Mouse (Mus musculus) kidney, embryonic 14.5 days (tissue): ENCODE measurements around the gene Dydc1. TPM values are rescaled to one million over a fixed set of nuclear protein-coding genes. Genes with fewer than 3 reads are reported as not detected.
"Not testable (repeated sequence)": the region's sequence is repeated elsewhere in the genome, so short reads cannot be mapped to it uniquely, and the experiment has no call there.

ENCODE experiments used
- ATAC-seq: fragments of 200-750 bp; cut with Nextera tagmentation; 2 replicates; pipeline ENCODE4 v1.8.0; 2017; ENCODE audit warnings: moderate number of reproducible peaks, mild to moderate bottlenecking, moderate TSS enrichment, moderate library complexity; ENCODE audit not compliant: low FRiP score, low TSS enrichment
- H3K27ac ChIP-seq: fragments of 300-500 bp; sonication (generic); 2 replicates; pipeline ENCODE4 v1.5.1; 2014; ENCODE audit warnings: low read depth, mild to moderate bottlenecking, low read length, moderate library complexity, mixed read lengths
- H3K27me3 ChIP-seq: fragments of 300-500 bp; sonication (generic); 2 replicates; pipeline ENCODE4 v1.6.1; 2014; ENCODE audit warnings: mild to moderate bottlenecking, low read length; ENCODE audit not compliant: control insufficient read depth, insufficient read depth
- H3K36me3 ChIP-seq: fragments of 300-500 bp; sonication (generic); 2 replicates; pipeline ENCODE4 v1.6.1; 2014; ENCODE audit warnings: low read length, mixed read lengths; ENCODE audit not compliant: control insufficient read depth, insufficient read depth
- H3K4me1 ChIP-seq: fragments of 300-500 bp; sonication (generic); 2 replicates; pipeline ENCODE4 v1.6.1; 2014; ENCODE audit warnings: low read length, mixed read lengths; ENCODE audit not compliant: control insufficient read depth, insufficient read depth
- H3K4me2 ChIP-seq: fragments of 300-500 bp; sonication (generic); replicated peaks from 2 replicates; pipeline ENCODE4 v1.6.1; 2014; ENCODE audit warnings: low read depth, mild to moderate bottlenecking, low read length
- H3K4me3 ChIP-seq: fragments of 300-500 bp; sonication (generic); 2 replicates; pipeline ENCODE4 v1.5.1; 2014; ENCODE audit warnings: mild to moderate bottlenecking, low read length
- H3K9ac ChIP-seq: fragments of 300-500 bp; sonication (generic); 2 replicates; pipeline ENCODE4 v1.6.1; 2014; ENCODE audit warnings: low read depth, mild to moderate bottlenecking, low read length, moderate library complexity
- H3K9me3 ChIP-seq: fragments of 300-500 bp; sonication (generic); 2 replicates; pipeline ENCODE4 v1.6.1; 2016; ENCODE audit warnings: low read length; ENCODE audit not compliant: control insufficient read depth
- WGBS: fragments of 180-500 bp; shearing (Covaris S2); extraction: QIAGEN DNeasy Blood & Tissue Kit; methylation state at CpG from one replicate; pipeline ENCODE4 v1.1.7; 2014; 5-methylcytosine and 5-hydroxymethylcytosine counted together
- polyA plus RNA-seq: library from polyadenylated mRNA; unstranded; fragments of >200 nt; fragmentation: Nextera tagmentation; extraction: Ambion mirVana; gene quantifications from 2 replicates; pipeline ENCODE4 v1.2.1, GENCODE M21; 2014

Gene Dydc1
- polyA plus RNA-seq, 1 experiment from 2014 or later = not detected

DNA sequence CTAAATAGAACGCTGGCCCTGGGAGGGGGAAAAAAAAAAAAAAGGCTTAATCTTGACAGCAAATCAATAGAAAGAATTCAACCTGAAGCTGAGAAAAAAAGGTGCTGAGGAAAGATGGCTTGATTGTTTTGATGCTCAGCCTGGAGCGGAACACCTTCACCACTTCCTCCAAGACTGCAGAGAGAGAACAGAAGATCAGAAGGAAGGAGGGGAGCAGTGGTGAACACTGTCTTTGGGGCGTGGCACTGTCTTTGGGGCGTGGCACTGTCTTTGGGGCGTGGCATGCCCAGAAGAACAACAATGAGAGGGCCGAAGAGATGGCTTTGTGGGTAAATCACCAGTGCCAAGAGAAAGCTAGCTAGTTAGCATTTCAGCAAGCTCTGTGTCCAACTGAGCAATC, 22.2 kb upstream of the Dydc1 start:
- Histone ChIP-seq H3K4me2 (no peak overlapping the region), H3K27me3 (no peaks in the 10 kb centered on the region), H3K36me3 (no peaks in the 10 kb centered on the region), H3K4me3 (no peak overlapping the region), H3K9ac (no peak overlapping the region), H3K4me1 (no peaks in the 10 kb centered on the region), H3K9me3 (no peaks in the 10 kb centered on the region), H3K27ac (no peak overlapping the region)
- ATAC-seq = no peak
- WGBS = 80% methylated on average over 6 of the region's 6 CpGs

GRCm38 (mm10) chr14:41052481-41052880, 20.2 kb upstream of the Dydc1 start:
- no peak for ATAC-seq
- 76% methylated on average over 5 of the region's 5 CpGs for WGBS
- H3K27me3 ChIP-seq = no peaks in the 10 kb centered on the region

DNA sequence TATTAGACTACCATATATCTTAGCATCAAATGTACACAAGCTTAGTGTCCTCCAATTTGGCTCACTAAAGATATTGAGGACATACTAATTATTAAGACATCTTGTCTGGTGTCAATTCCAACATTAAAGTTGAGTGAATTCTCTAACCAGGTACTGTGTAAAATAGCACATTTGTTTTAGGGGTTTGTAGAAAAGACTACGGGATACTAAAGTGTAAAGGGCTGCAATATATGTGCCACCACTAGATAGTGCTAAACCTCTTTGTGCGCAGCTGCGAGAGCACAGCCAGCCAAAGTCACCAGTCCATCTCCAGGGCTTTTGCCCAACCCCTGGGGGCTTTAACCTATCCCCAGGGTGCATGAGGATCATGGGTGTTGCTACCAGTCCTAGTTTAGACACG, 19.5 kb upstream of the Dydc1 start:
- H3K4me1 ChIP-seq, H3K4me3 ChIP-seq, H3K9me3 ChIP-seq, ATAC-seq, H3K27me3 ChIP-seq, H3K4me2 ChIP-seq, H3K36me3 ChIP-seq, H3K9ac ChIP-seq, H3K27ac ChIP-seq: not testable (repeated sequence)
- WGBS = 72% methylated on average over 3 of the region's 4 CpGs

More at GRCm38 (mm10) chr14:41052481-41052880, 20.2 kb upstream of the Dydc1 start:
- no peak overlapping the region for H3K4me2 ChIP-seq
- H3K9me3 ChIP-seq = no peaks in the 10 kb centered on the region
- H3K9ac ChIP-seq = no peak overlapping the region
- H3K27ac ChIP-seq = no peak overlapping the region
- H3K4me3 ChIP-seq = no peak overlapping the region
- no peaks in the 10 kb centered on the region for H3K36me3 ChIP-seq
- no peaks in the 10 kb centered on the region for H3K4me1 ChIP-seq

DNA sequence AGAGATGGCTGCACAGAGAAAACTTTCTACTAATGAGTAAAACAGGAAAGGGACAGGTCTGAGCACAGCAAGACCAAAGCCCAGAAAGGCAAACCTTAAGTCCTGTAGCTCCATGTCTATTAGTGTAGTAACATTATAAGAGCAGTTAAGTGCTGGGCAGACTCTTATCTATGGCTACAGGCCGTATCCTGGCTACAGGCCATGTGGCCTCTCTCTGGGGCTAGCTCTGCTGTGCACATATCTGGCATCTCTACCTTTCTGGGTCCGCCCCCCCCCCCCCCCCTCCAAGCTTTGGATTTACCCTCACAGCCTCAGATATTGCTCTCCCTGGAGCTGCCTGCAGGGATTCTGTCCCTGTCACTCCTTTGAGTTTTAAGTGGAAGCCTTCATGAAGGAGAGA, 7.5 kb upstream of the Dydc1 start:
- Histone ChIP-seq H3K27me3 (no peaks in the 10 kb centered on the region), H3K4me1 (no peaks in the 10 kb centered on the region), H3K4me3 (no peak overlapping the region), H3K9ac (no peak overlapping the region), H3K36me3 (no peaks in the 10 kb centered on the region), H3K27ac (no peak overlapping the region), H3K9me3 (no peaks in the 10 kb centered on the region), H3K4me2 (no peak overlapping the region)
- 29% methylated on average over 2 of the region's 2 CpGs for WGBS
- no peak for ATAC-seq

- Histone ChIP-seq H3K4me2 (no peak overlapping the region), H3K4me3 (no peak overlapping the region), H3K9me3 (no peaks in the 10 kb centered on the region), H3K27ac (no peak overlapping the region), H3K27me3 (no peaks in the 10 kb centered on the region), H3K4me1 (no peaks in the 10 kb centered on the region), H3K36me3 (no peaks in the 10 kb centered on the region), H3K9ac (no peak overlapping the region)
- ATAC-seq = no peak
- WGBS = 13% methylated on average over 1 of the region's 1 CpGs
Observed at GRCm38 (mm10) chr14:41066416-41066815, 6.3 kb upstream of the Dydc1 start.

DNA sequence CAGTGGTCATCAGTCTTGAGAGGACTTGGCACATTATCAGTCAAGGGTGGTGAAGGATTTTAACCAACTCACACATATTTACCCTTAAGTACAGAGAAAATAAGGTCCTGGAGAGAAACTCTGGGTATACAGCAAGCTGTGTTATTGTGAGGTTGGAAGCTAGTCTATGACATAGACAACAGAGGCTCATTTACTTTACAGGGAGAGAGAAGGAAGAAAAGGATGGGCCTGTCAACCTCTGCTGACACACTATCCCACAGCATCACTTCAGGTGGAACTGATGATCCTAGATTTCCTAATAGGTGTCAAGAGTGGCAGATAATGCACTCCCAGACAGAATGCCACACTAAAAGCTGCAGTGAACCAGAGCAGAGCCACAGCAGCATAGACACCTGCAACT, 3.6 kb upstream of the Dydc1 start, which contains the start of gene Dydc2:
Gene Dydc2, minus strand, starts transcription at position 101 of the 400 bp plus-strand sequence.
- ATAC-seq = no peak
- H3K27me3 ChIP-seq = no peaks in the 10 kb centered on the region
- H3K9ac ChIP-seq = no peak within 1 kb of the TSS
- H3K4me2 ChIP-seq = no peak within 1 kb of the TSS
- no peaks in the 10 kb centered on the region for H3K9me3 ChIP-seq
- H3K4me1 ChIP-seq = no peaks in the 10 kb centered on the region
- H3K4me3 ChIP-seq = no peak within 1 kb of the TSS
- H3K27ac ChIP-seq = no peak within 1 kb of the TSS
- H3K36me3 ChIP-seq = no peaks in the 10 kb centered on the region

GRCm38 (mm10) chr14:41070343-41070742, 2.4 kb upstream of the Dydc1 start:
- 80% methylated on average over 3 of the region's 3 CpGs for WGBS
- no peak overlapping the region for H3K4me3 ChIP-seq
- no peak for ATAC-seq

GRCm38 (mm10) chr14:41072944-41073275, 199 bp downstream of the Dydc1 start:
- H3K36me3 ChIP-seq = no peaks in the 10 kb centered on the region
- 1% methylated on average over 8 of the region's 8 CpGs for whole genome bisulfite sequencing
- no peaks in the 10 kb centered on the region for H3K9me3 ChIP-seq
- no peak for ATAC-seq
- peak overlapping the region; percentile 39 for H3K4me3 ChIP-seq
- H3K4me1 ChIP-seq = no peaks in the 10 kb centered on the region
- no peaks in the 10 kb centered on the region for H3K27me3 ChIP-seq
- H3K27ac ChIP-seq = no peak overlapping the region
- H3K4me2 ChIP-seq = peak overlapping the region; percentile 49
- H3K9ac ChIP-seq = no peak overlapping the region

More at GRCm38 (mm10) chr14:41070343-41070742, 2.4 kb upstream of the Dydc1 start:
- Histone ChIP-seq H3K27ac (no peak overlapping the region), H3K4me2 (no peak overlapping the region), H3K36me3 (no peaks in the 10 kb centered on the region), H3K4me1 (no peaks in the 10 kb centered on the region), H3K27me3 (no peaks in the 10 kb centered on the region), H3K9ac (no peak overlapping the region), H3K9me3 (no peaks in the 10 kb centered on the region)

- H3K36me3 ChIP-seq = no peaks in the 10 kb centered on the region
- H3K4me1 ChIP-seq = no peaks in the 10 kb centered on the region
- no peak for ATAC-seq
- H3K27ac ChIP-seq = no peak overlapping the region
- no peaks in the 10 kb centered on the region for H3K9me3 ChIP-seq
- H3K4me3 ChIP-seq = no peak overlapping the region
- 91% methylated on average over 2 of the region's 2 CpGs for WGBS
- no peaks in the 10 kb centered on the region for H3K27me3 ChIP-seq
- H3K9ac ChIP-seq = no peak overlapping the region
- no peak overlapping the region for H3K4me2 ChIP-seq
Observed at GRCm38 (mm10) chr14:41082408-41082807, 9.7 kb downstream of the Dydc1 start.

DNA sequence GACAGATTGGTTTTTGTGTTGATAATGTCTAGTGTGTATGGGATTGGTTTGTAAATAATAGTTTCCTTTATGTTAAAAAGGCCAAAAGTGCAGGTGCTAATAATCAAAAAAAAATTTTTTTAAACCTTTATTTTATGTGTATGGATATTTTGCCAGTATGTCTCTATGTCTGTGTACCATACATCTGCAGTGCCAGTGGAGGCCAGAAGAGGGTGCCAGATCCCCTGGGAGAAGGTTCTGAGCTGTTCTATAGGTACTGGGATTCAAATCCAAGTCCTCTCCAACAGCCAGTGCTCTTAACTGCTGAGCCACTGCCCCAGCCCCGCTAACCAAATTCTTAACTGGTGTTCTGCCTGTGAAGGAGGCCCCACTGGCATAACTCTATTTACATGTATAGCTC, 14.8 kb downstream of the Dydc1 start:
- WGBS = 83% methylated on average over 1 of the region's 1 CpGs
- Histone ChIP-seq H3K9ac (no peak overlapping the region), H3K27ac (no peak overlapping the region), H3K4me3 (no peak overlapping the region), H3K36me3 (no peaks in the 10 kb centered on the region), H3K27me3 (no peaks in the 10 kb centered on the region), H3K4me2 (no peak overlapping the region), H3K9me3 (no peaks in the 10 kb centered on the region), H3K4me1 (no peaks in the 10 kb centered on the region)
- no peak for ATAC-seq
